Mouse (Mus musculus) 3134 (cell line): ENCODE measurements around the gene Sox11.

ENCODE experiments used
- DNase-seq: peaks from one replicate; pipeline ENCODE4 v3.0.0-alpha.2; 2011; ENCODE audit warnings: low spot score; ENCODE audit not compliant: insufficient read length; ENCODE audit errors: extremely low read depth

The Sox11 gene

DNA sequence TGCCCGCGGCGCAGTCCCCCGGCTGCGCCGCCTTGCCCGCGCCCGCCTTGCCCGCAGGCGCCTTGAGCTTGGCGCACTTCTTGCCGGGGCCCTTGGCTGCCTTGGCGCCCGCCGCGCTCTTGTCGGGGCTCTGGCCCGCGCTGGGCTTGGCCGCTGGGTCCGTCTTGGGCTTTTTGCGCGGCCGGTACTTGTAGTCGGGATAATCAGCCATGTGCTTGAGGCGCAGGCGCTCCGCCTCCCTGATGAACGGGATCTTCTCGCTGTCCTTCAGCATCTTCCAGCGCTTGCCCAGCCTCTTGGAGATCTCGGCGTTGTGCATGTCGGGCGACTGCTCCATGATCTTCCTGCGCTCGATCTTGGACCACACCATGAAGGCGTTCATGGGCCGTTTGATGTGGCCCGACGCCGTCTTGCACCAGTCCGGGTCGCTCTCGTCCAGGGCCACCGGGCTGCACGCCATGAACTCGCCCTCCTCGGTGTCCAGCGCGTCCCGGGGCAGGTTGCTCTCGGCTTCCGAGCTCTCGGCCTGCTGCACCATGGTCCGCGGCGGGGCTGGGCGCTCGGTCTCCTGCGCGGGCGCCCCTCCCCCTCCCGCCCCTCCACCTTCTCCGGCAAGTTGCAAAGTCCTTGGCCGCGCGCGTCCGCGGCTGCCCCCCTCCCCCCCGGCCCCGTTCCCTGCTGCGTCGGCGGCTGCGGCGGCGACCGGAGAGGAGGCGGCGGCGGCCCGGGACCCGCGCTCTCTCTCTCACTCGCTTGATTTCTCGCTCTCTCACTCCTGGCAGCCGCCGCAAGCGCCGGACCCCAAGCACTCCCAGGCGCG, at the start of gene Sox11:
Gene Sox11 (minus strand): TSS at position 704 of the 820 bp plus-strand sequence.
- no peak for DNase-seq

DNA sequence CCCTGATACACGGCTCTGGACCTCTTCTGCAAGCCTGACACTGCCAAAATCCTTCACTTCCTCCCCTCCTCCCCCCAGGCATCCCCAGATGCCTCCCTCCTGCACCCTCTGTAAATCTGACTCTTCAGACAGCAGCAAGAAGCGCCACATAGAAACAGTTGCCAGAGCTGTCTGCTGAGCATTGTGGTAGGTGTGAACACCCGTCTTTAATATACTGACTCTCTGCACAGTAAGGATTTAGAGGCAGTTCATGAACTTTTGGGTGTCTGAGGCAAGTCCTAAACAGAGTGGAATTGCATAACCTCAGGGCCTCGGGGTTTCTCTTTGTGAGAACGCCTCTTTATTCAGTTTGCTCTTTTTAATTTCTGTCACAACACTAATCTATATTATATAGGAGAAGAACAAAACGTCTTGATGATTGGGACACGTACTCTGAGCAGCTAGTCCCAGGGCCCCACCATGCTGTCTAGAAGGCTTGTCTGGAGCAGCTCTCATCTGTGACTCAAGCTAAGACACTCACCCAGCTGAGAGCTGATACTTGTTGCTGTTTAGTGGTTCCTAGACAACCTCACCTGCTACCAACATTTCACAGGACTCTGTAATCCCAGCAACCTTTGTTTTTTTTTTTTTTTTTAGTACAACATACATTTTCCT, 49.4 kb upstream of the Sox11 start:
- no peak for DNase-seq

DNA sequence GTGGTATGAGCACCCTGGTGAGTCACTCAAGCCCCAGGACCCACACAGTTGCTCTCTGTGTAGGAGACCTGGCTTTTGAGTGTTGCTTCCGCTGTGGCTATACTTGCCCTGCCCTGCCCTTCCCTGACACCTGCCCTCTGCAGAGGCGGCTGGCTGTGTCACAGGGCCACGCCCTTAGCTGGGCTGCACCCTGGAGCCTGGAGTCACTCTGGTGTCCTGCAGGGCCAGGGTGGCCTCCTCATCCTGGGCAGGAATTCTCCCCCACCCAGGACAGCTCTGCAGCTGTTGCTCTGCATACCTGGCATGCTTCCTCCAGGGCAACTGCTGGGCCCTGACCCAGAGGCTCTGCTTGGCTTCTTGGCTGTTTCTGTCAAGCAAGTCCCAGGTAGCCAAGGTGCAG, 48.1 kb upstream of the Sox11 start:
- DNase-seq: no peak

DNA sequence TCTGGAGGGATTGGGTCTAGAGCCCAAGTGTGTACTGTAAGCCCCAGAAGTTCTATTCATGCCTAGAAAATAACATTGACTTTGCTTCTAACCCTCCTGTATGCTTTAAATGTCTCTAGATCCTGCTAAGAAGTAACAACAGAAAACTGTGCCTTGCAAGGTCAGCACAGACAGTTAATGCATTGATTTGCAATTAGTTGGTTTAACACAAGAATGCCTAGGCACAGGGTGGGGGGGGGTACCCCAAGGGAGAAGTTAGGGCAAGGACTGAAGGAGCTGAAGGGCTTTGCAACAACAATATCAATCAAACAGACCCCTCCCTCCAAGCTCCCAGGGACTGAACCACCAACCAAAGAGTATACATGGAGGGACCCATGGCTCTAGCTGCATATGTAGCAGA, 47.1 kb upstream of the Sox11 start:
- no peak for DNase-seq

DNA sequence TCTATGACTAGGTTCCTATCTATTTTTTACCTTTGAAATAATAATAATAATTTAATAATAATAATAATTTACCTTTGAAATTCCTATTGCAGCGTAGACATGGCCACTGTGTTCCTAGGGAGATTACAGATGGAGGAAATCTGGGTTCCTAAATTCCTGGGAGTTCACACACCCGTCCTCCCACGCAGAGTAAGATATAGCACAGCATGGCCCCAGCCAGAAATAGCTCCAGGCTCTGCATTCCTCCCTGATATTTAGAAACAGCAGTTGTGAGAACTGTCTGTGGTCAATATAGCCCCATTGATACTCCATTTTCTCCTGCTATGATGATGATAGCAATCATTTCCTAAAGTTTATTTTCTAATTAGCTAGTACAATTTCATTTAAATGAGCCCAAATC, 30.1 kb upstream of the Sox11 start:
- no peak for DNase-seq

DNA sequence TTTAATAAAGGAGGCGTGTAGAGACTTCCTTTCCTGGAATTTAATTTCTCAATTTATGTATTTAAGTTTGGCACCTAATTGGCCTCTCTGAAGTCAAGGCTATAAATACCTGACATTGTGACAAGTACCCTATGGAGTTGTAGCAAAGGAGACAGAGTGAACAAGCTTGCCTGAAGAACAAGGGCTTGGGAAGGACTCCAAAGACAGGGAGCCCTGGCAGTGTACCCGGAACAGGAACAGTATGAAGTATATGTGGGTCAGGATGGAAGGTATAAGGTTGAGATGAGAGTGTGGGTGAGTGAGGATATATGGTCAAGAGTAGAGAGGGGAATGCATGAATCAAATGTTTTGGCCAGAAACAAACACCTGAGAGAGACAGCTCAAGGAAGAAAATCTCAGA, 28.4 kb upstream of the Sox11 start:
- DNase-seq: no peak

DNA sequence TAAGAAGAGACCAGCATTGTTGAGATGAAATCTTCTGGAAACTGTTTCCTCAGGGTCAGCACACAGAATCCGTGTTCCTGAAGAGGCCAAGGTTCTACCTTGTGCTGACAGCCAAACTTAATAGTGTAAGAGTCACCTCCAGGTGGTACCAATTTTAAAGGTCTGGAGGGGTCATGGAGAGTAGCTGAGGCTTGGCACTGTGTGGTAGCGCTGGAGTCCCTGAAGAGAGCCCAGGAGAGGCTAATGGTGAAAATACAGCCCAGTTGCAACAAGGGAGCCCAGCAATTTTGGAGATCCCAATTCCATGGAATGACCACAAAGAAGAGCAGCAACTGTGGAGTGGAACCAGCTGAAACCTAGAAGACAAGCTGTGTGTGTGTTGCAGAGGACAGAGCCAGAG, 25.1 kb upstream of the Sox11 start:
- no peak for DNase-seq

DNA sequence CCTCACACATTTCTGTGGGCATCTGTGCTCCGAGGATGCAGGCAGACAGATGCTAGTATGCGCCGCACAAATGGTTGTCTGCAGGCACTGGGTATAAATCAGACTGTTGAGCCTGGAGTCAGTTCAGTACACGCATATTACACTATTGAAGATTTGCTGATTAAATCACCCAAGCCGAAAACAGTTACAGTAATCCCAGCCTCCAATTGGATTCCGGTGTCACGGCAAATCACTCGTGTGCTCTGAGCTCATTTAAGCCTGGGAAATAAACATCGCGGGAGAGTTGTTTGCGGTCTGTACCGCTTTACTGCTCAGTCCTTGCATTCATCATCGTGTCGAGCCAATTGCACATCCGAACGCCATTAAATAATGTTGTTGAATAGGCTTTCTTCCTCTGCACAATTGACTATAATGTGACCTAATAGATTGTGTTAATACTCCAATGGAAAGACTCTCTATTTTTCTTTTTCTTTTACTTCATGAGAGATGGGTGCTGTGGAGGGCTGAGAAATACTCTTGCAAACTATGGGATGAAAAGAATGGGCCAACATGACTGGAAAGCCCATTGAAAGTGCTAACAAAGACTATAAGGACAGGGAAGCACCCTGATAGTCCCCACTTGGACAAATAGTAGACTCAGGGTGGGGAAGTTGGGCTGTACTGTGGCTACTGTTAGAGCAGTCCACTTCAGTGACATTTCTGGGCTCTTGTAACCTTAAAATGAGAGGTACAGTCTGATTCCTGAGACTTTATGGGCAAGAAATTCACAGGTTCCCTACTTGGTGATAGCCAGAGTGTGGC, 21.7 kb upstream of the Sox11 start:
- DNase-seq: no peak

DNA sequence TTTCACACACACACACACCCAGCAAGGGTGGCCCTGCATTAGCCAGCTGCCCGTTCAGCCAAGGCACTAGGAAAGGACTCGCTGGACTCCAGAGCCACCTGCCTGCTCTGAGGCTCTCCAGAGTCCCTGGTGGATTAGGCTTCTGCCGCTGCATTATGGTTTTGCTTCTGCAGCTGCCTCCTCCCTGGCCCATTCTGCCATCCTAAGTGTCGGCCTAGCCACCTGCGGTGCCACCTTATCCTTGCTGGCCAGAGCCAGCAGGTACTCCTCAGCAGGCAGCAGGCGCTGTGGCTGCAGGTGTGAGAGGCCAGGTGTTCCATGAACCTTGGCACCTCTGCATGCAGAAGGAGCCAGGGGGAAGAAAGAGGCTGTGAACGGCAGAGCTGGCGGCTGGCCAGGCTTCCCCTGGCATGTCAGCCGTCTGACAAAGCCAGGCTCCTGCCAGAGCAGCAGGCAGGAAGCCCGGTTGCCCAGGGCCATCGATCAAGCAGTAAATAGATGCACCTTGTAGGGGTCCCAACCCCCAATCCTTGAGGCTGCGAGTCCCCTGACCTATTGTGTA, 14.8 kb upstream of the Sox11 start:
- DNase-seq: no peak

DNA sequence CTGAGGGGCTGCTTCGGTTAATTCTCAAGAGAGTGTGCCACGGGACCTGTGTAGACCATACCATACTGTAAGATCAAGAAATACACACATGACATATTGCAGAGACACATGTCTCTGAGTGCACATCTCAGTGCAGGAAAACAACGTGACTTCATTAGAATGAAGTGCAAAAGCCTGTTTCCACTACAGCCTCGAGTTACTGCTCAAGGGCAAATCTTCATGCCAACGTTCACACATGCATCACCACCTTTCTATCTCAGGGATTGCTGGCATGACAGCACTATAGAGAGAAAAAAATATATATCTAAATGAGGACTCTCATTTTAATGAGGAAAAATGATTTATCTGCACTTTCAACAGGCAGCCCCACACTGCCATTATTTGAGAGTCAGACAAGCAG, 14.2 kb upstream of the Sox11 start:
- DNase-seq: no peak

DNA sequence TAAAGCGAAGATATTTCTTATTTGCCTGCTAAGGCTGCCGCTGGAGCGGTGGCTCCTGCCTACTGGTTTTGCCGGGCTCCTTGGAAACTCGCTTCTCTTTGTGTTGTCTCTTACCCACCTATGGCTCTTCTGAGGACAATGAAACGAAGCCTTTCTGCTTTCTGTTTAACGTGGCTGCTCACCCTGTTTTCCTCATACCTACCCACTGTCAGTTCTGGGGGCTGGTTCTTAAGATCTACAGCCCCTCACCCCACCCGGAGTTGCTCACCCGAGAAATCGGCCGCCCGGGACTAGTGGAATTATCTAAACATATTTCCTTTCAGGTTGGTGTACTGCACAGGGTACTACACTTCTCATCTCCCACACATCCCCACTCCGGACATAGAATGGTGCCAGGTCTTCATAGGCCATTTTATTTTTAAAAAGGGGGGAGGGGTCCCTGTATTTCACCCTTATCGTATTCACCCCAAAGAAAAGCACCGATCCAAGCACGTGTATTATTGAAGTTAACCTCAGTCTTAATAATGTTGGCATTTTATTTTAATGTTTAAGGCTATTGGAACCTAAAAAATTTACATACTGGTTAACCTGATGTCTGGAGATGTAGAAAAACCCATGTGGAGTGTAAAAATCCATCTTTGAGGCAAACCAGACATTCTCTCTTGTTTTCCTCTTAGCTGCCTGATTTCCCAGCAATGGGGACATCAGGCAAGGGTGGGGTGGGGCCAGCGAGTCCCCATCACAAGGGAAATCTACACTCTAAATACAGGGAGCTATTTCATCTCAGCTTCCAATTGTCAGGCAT, 1.4 kb upstream of the Sox11 start:
- no peak for DNase-seq

DNA sequence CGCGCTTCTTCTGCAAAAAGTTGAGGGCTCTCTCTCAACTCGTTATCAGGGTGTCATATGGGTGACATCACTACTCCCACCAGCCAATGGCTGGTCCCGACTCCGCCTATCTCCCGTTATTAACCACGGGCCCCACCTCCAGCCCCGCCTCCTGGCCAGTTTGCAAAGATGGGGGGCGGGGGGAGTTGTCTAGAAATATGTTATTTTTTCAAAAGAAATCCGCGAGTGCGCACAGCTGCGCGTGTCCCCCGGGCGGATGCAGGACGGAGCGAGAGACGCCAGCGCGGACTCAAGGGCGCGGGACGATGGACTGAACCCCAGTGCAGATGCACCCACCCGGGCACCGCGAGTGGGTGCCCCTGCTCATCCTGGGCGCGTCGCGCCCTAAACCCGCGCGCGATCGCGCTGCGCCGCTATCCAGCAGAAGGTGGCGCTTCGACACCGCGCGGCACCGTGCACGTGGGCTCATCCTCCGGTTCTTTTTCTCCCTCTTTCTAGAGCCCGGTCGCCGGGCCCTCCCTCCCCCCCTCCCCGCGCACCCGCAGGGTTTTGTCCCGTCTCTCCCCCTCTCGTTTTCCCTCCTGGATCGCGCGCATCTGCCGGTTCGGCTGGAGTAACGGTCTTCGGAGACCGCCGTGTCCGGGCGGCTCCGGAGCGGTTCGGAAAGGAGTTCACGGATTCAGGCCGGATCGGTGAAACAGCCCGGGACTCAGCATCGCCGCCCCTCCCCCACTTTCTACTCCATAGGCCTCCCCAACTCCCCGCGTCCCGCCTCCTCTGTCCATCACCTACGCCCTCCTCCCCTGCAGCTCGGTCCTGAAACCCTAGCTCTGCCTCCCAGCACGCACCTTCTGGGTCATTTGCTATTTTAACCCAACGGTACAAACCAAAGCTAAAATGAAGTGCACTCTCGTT, 574 bp upstream of the Sox11 start:
- no peak for DNase-seq

DNA sequence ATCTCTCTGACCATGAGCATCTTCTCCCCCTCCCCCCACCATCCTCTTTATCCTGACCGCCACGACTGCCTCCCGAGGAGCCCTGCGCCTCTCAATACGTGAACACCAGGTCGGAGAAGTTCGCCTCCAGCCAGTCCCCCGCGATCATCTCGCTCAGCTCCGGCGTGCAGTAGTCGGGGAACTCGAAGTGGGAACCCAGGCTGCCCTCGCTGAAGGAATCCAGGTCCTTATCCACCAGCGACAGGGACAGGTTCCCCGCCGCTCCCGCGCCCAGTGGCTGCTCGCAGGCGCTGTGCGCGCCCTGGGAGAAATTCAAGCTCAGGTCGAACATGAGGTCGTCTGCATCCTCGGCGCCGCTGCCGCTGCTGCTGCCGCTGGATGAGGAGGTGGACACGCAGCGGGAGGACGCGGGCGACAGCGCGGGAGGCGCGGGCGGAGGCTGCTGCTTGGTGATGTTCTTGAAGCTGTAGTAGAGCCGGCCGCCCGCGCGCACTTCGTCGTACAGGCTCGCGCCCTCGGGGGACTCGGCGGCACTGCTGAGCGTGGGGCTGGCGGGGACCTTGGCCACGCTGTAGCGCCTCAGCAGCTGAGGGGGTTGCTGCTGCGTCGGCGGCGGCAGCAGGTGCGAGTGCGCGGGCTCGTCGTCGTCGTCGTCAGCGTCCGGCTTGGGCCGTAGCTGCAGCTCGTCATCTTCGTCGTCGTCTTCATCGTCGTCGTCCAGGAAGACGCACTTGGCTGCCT, 1.1 kb downstream of the Sox11 start:
- no peak for DNase-seq

DNA sequence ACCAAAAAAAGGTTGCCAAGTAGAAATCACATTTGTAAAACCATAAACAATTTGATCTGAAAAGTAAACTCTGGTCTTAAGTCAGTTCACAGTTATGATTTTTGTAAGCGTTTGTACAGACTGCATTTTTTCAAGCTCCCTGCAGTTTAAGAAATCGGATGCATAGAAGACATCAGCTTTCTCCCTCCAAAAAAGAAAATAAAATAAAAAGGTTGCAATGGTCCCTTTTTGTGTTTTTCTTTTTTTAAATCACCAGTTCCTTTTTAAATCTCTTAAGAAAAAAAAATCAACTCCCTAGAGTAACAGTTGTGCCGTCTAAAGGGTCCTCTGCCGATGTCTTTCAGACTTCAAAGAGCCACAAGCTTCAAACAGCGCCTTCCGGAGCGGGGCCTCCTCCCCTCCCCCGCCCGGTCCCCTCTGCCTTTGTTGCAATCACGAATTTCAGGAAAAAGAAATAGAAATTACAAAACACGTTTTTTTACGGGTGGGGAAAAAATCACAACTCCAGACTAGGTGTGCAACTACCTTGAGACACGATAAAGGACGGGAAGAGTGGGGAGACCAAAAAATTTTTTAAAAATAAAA, 1.8 kb downstream of the Sox11 start:
- no peak for DNase-seq

DNA sequence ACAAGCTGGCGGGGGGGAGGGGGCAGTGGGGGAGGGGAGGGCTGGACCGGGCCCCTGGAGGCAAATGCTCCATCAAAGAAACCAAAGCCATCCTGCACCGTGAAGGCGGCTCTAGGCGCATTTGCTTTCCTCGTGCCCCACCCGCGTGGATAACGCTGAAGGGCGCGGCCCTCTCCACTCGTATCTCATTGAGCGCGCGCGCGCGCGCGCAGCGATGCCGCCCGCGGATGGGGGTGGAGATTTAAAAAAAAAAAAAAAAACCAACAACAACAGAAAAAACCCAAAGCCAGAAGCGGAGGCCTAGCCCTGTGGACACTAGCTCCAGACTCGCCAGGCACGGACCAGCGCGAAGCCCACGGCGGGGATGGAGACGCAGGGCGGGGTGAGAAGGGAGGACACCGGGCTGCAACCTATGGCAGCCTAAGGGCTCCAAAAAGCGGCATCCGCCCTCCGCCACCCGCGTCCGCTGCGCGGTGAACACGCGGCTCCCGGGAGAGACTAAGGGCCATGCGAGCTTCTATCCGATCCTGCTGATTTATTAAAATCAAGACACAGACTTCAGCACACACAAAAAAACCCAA, 3.1 kb downstream of the Sox11 start:
- DNase-seq: no peak

DNA sequence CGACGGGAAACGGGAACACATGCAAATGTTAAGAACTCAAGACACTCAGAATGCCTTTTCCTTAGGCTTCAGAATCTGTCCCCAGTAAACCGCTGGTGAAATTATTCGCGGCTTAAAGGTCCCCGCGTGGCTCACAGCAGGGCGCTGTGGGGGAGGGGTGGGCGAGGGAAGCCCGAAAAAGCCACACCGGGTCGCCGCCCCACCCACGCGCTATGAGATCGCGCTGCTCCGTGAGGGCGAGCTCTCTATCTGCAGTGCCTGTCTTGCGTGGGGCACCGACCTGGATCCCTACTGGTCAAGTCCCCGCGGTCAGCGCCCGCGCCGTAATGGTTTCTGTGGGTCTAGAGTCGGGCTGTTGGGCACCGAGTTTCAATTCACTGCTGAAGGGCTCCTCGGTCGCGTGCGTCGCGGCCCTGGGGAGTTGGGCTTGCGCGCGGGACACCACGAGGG, 3.6 kb downstream of the Sox11 start:
- DNase-seq: no peak

DNA sequence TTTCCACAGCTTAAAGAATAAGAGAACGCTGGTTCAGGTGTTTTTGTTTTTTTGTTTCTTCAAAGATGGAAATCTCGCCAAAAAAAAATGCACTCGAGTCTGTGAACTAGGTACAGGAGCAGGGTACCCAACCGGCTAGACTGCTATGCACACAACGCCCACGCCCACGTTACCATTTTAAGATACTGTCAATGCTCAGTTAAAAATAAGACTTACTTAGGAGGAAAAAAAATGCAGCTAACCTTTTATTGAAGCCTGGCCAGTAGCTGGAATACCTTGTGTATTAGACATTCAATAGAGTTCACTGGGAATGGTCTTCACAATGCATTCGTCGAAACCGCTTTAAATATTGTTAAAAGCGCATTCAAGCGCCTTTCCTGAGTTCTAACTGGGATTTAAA, 4.3 kb downstream of the Sox11 start:
- DNase-seq: no peak

DNA sequence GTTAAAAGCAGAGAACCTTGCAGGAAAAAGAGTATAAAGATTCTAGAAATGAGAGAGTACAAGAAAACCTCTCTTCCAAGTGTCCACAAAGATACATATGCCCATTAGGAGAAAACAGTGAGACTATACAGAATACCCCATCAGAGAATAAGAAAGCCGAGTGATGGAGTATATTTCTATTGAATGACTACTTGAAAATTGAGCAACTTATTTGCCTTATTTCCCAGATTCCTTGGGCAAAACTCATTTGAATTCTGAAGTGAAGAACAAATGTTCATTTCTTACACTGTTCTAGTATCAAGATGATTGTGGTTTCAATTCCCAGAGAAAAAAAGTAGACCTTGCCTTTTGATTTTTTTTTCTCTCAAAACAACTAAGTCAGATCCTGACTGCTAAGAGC, 4.9 kb downstream of the Sox11 start:
- no peak for DNase-seq
